Mouse (Mus musculus) bone marrow, adult 2 months (tissue): ENCODE data around the gene Rims1. TPM values are rescaled to one million over a fixed set of nuclear protein-coding genes. Genes with fewer than 3 reads are reported as not detected.

ENCODE experiments used
- H3K27ac ChIP-seq: fragments of 200-500 bp; 2 replicates; pipeline ENCODE4 v1.5.1; 2012; ENCODE audit warnings: low read depth, mild to moderate bottlenecking, control low read depth, inconsistent platforms, low read length; ENCODE audit not compliant: control insufficient read depth, poor library complexity, insufficient read depth
- H3K4me1 ChIP-seq: fragments of 200-500 bp; 2 replicates; pipeline ENCODE4 v1.6.1; 2011; ENCODE audit warnings: low read length; ENCODE audit not compliant: control insufficient read depth, insufficient read depth
- H3K4me3 ChIP-seq: fragments of 200-500 bp; replicated peaks from 2 replicates; pipeline ENCODE3; 2011; ENCODE audit warnings: mild to moderate bottlenecking, low read depth, low read length, control low read depth; ENCODE audit not compliant: control insufficient read depth
- CTCF ChIP-seq: fragments of 200-500 bp; IDR thresholded peaks from 2 replicates; pipeline ENCODE4 v1.5.1; 2011; ENCODE audit warnings: low read length, control low read depth; ENCODE audit not compliant: control insufficient read depth, insufficient read depth
- POLR2A ChIP-seq: fragments of 200-500 bp; IDR thresholded peaks from 2 replicates; pipeline ENCODE4 v1.6.1; 2011; ENCODE audit warnings: low read depth, mild to moderate bottlenecking, control low read depth, low read length, borderline replicate concordance; ENCODE audit not compliant: control insufficient read depth
- WGBS: fragments of 180-500 bp; shearing (Covaris S2); methylation state at CpG from one replicate; pipeline ENCODE4 v1.1.7; 2018; 5-methylcytosine and 5-hydroxymethylcytosine counted together
- polyA plus RNA-seq: library from polyadenylated mRNA; stranded (reverse); fragments of >200 nt; gene quantifications from 2 replicates; pipeline ENCODE4 v1.2.4, GENCODE M21; 2011; ENCODE audit warnings: low replicate concordance; ENCODE audit not compliant: missing spikeins, insufficient read depth, insufficient read length

The Rims1 gene
- polyA plus RNA-seq, 1 experiment, result 1.6 TPM

DNA sequence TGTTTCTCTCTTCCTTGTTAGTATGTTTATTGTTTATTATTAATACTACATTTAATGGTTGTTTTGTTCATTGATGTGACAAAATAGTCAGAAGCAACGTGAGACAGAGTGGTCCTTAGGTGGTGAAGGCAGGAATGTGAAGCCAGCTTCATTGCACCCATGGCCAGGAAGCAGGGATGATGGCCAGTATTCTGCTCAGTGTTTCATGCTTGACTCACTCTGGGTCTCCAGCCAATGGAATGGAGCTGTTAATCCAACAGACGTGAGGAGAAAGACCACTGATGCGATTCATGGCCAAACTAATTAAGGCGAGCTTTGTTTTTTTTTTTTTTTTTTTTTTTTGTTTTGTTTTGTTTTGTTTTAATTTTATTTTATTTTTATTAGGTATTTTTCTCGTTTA lies 535.7 kb downstream of the Rims1 start:
- Histone ChIP-seq H3K27ac (no peak overlapping the region), H3K4me3 (no peak overlapping the region), H3K4me1 (no peaks in the 10 kb centered on the region)
- WGBS, result 75% methylated on average over 5 of the region's 5 CpGs
- TF ChIP-seq POLR2A (no peak), CTCF (no peak)

DNA sequence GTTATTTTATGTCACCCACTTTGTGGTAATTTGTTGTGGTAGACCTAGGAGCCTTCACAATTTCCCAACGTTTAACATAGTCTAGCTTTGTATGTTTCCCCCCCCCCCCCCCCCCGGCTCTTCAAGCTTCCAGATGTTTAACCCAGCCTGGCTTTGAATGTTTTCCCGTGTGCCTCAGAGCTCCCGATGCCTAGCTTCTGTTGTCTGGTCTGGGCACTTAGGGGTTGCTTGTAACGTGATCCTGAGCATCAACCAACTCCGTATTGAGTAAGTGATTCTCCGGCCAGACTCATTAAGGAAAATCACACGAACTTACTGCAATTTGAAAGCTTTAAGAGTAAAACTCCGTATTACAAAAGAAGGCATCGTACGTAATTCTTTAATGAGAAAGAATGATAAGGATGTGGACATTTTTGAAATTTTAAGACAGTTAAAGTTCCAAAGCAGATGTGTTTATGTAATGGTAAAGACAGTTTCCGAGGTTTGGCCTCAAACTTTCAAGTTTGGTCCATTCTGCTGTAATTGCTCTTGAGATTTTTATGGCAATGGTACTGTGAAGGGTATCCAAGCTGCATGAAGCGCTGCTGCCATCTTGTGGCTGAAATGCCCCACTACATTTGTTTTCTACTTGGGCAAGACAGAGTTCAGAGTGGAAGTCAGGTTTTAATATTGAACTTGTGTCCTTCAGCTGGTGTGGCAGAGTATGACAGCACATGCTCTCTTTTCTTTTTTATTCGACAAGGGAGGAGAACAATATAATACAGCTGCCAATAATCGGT lies 537.0 kb downstream of the Rims1 start:
- no peak for TF ChIP-seq POLR2A
- peak; percentile 63 for TF ChIP-seq CTCF
- 42% methylated on average over 15 of the region's 15 CpGs for WGBS

DNA sequence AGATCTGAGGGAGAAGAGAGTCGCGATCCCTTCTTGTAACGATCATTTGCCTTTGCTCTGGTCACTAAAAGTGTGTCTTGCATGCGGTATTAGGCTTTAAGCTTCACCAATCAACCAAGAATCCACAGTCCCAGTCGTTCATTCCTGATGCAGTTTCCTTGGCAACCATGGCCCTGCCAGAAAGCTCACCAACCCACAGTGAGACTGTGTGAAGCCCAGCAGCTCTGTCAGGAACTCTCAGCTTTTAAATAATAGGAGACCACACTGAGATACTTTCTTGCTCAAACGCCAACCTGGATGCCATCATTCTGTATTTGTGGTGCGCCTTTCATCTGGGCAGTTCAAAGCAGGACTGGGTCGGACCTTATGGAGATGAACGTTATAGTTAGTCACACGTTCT lies 539.3 kb downstream of the Rims1 start:
- no peaks in the 10 kb centered on the region for H3K4me1 ChIP-seq
- WGBS, result 58% methylated on average over 10 of the region's 10 CpGs
- no peak overlapping the region for H3K4me3 ChIP-seq
- no peak overlapping the region for H3K27ac ChIP-seq
- TF ChIP-seq CTCF, result no peak
- no peak for TF ChIP-seq POLR2A

More for the DNA sequence above, 537.0 kb downstream of the Rims1 start:
- H3K4me1 ChIP-seq, result no peaks in the 10 kb centered on the region
- H3K27ac ChIP-seq, result no peak overlapping the region
- no peak overlapping the region for H3K4me3 ChIP-seq

DNA sequence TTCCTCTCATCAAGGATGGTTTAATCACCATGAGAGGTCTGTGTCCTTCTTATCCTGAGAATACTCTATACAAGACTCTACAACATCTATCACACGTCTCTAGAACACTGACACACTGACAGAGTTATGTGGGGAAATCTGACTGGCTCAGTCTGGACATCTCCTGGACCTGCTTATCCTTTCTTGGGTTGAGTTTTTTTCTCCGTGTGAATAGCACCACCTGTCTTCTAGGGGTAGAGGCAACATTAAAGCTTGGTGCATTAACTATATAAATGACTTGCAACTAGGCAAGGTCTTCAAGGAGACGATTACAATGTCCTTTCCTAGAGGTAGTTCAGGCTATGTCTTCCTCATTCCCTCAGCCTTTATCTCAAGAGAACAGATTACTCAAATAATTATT lies 540.3 kb downstream of the Rims1 start:
- Histone ChIP-seq H3K4me3 (no peak overlapping the region), H3K27ac (no peak overlapping the region), H3K4me1 (no peaks in the 10 kb centered on the region)
- TF ChIP-seq POLR2A (no peak), CTCF (no peak)
- 38% methylated on average over 3 of the region's 3 CpGs for WGBS

DNA sequence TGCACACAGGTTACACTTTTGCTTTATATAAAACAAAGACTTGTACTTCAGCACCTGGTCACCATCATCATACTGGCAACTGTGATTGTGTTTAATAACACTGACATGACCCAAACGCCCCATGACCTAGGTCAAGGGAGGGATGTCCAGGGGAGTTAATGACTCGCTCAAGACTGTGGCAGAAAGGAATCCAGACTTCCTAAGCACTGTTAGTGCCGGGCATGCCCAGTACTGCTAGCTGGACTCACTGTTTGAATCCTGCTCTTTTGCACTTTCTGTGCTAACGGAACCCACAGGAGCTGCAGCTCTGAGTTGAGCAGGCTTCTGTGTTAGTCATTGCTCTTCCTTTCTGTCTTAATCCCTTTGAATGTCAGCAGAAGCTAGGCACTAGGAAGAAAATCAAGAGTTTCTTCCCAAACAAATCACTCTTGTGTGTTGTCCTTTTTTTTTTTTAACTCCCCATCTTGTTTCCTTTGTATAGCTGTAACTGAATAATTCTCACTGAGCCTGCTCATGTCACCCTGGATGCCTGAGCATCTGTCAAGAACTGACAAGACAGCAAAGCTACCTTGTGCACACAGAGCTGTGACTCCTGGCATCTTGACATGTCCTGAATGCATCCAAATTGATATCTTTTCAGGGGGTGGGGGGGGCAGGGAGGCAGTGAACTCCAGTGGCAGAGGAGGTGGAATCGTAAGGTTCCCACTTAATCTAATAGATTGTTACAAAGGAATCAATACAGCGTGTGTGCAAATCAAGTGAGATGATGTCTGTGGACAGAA lies 543.4 kb downstream of the Rims1 start:
- Histone ChIP-seq H3K27ac (no peak overlapping the region), H3K4me1 (no peaks in the 10 kb centered on the region), H3K4me3 (no peak overlapping the region)
- whole genome bisulfite sequencing, result 69% methylated on average over 6 of the region's 6 CpGs
- TF ChIP-seq POLR2A (no peak), CTCF (no peak)

DNA sequence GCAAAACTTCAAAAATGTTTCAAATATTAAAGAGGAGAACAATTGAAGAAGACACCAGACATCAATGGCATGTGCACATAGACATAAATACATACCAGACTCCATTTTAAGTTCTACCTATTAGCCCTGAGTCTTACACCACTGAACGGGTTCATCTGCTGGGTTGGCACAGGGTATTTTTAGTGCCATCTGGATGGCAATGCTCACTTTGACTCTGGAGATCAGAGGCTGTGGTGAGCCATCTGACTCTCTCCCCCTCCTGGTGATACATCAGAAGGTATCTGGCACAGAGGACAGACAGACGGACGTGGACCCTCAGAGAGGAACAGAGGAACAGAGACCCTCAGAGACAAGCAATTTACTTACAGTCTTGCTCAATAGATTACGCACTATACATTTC lies 544.1 kb downstream of the Rims1 start:
- Histone ChIP-seq H3K4me1 (no peaks in the 10 kb centered on the region), H3K4me3 (no peak overlapping the region), H3K27ac (no peak overlapping the region)
- TF ChIP-seq POLR2A (no peak), CTCF (no peak)
- 72% methylated on average over 4 of the region's 4 CpGs for WGBS

DNA sequence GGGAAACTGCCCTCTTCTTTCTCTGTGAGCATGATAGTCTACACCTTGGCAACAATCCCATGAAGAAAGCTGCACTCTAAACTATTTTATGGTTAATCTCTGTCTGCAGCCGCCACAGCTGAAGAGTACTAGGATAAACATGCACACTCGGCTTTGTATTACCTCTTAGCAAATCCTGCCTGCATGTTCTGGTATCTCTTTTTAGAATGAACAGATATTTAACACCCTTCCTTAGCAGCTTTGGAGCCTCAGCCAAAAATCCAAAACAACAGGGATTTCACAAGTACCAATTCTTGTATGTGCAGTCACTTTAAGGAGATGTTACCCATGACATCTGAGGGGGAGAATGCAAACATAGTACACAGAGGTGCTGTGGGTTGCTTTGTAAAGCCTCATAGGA lies 545.5 kb downstream of the Rims1 start:
- 80% methylated on average over 2 of the region's 2 CpGs for WGBS

DNA sequence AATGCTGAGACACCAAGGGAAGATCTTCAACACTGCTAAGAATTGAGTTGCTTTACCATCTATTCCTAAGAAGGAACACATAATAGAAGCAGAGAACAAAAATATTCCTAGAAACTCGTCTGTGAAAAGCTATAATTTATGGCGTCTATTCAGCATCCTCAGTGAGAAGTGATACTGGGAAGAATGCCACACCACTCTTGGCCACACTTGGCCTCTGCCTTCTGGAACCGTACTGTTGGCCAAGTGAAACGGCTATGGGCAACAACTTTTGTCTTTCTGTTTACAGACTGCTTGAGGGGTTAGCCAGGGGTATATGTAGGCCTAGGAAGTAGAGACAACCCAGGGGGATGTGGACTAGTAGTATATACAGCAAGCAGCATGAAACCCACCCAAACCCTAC lies 547.4 kb downstream of the Rims1 start:
- Histone ChIP-seq H3K4me1 (no peaks in the 10 kb centered on the region), H3K27ac (no peak overlapping the region), H3K4me3 (no peak overlapping the region)
- TF ChIP-seq CTCF (no peak), POLR2A (no peak)
- 59% methylated on average over 4 of the region's 4 CpGs for WGBS

More for the DNA sequence above, 545.5 kb downstream of the Rims1 start:
- Histone ChIP-seq H3K4me1 (no peaks in the 10 kb centered on the region), H3K27ac (no peak overlapping the region), H3K4me3 (no peak overlapping the region)
- TF ChIP-seq CTCF (no peak), POLR2A (no peak)
